Mouse (Mus musculus): ENCODE data around the gene Lhx9. TPM values are rescaled to one million over a fixed set of nuclear protein-coding genes. Genes with fewer than 3 reads are reported as not detected.
"Not testable (repeated sequence)": the region's sequence is repeated elsewhere in the genome, so short reads cannot be mapped to it uniquely, and the experiment has no call there.

The Lhx9 gene
- total RNA-seq (2012; rRNA removed): 0.40 TPM in 1 of 2 replicates, not detected in the other

DNA sequence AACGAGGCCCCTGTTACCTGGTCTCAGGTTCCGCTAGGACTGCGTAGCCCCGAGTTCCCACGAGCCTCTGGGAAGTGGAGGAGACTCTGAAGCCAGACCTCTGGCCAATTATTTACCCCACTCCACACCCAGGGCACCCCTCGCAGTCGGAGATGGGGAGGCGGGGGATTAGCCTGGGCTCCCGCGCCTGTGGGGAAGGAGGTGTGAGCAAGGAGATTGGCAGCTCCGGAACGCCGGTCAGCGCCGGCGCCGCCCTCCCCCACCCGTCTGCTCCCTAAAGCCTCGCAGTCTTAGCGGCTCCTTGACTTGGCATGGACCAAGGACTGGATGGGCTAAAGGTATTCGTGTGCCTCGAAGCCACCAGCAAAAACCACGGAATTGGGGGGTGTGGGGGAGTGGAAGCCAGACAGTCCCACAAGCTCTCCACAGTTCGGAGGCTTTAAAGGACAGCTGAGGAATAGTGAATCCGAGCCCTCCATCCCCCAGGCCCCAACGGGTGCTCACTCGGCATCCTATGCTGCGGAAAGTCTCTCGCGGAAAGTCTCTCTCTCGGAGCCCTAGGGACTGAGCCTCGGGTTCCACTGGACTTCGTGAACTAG is at the start of gene Lhx9:
Lhx9 (minus strand) TSS at position 67 of the 599 bp plus-strand sequence.
- Histone ChIP-seq H3K36me3 (ENCODE audit: control insufficient read depth, insufficient read depth, low read length, poor library complexity, severe bottlenecking) (no peaks in the 10 kb centered on the region; the same call in 1 of the 2 replicates), H3K4me1 (ENCODE audit: control insufficient read depth in 2 of 2, insufficient read depth in 2 of 2, low read length in 2 of 2, poor library complexity in 1 of 2) (peaks cover 0 to 3% of the 10 kb centered on the region in 2 experiments; a peak in 1 of 4 replicates), H3K4me3 (ENCODE audit: insufficient read depth in 1 of 2, low read depth in 1 of 2, low read length in 2 of 2, poor library complexity in 1 of 2, severe bottlenecking in 1 of 2) (peak within 1 kb of the TSS; percentile 31 to 59), H3K27ac (ENCODE audit: insufficient read depth, low read depth, low read length, poor library complexity, severe bottlenecking) (no peak within 1 kb of the TSS), H3K9me3 (ENCODE audit: control insufficient read depth, insufficient read depth, low read depth, low read length) (no peaks in the 10 kb centered on the region), H3K9ac (ENCODE audit: insufficient read depth, low read depth, low read length, poor library complexity, severe bottlenecking) (no peak within 1 kb of the TSS)
- in situ Hi-C loops (cut with MboI; ENCODE audit: low sequenced_read_pairs in 2 of 2, unreplicated experiment in 2 of 2): loop anchor here in 1 of 2 experiments (25.0 kb wide), 1 partner anchor 314 kb away; no protein-coding TSS in a partner anchor
- no peak for DNase-seq (ENCODE audit: low read depth, low spot score)
- no peak for TF ChIP-seq HCFC1 (IDR thresholded peaks at IDR 0.05; ENCODE audit: borderline replicate concordance, insufficient read depth, low read length)
- no peak for TF ChIP-seq ZC3H11A (IDR thresholded peaks at IDR 0.05; ENCODE audit: borderline replicate concordance, low read depth, low read length)
- TF ChIP-seq CHD2 (IDR thresholded peaks at IDR 0.05; ENCODE audit: low read depth, low read length): no peak
- no peak for TF ChIP-seq ZNF384 (IDR thresholded peaks at IDR 0.05; ENCODE audit: low read depth, low read length)
- TF ChIP-seq MAFK (IDR thresholded peaks at IDR 0.05; ENCODE audit: insufficient read depth, low read depth, low read length): no peak

GRCm38 (mm10) chr1:138896088-138896487 is 47.7 kb upstream of the Lhx9 start:
- H3K27ac ChIP-seq (ENCODE audit: insufficient read depth, low read depth, low read length, poor library complexity, severe bottlenecking): no peak overlapping the region
- H3K36me3 ChIP-seq (ENCODE audit: control insufficient read depth, insufficient read depth, low read length, poor library complexity, severe bottlenecking): no peaks in the 10 kb centered on the region
- H3K9ac ChIP-seq (ENCODE audit: insufficient read depth, low read depth, low read length, poor library complexity, severe bottlenecking): no peak overlapping the region
- no peaks in the 10 kb centered on the region for H3K9me3 ChIP-seq (ENCODE audit: control insufficient read depth, insufficient read depth, low read depth, low read length)
- in situ Hi-C loops (cut with MboI; ENCODE audit: low sequenced_read_pairs in 2 of 2, unreplicated experiment in 2 of 2): no loop called here
- no peaks in the 10 kb centered on the region for H3K4me1 ChIP-seq (ENCODE audit: control insufficient read depth in 2 of 2, insufficient read depth in 2 of 2, low read length in 2 of 2, poor library complexity in 1 of 2)
- TF ChIP-seq HCFC1 (IDR thresholded peaks at IDR 0.05; ENCODE audit: borderline replicate concordance, insufficient read depth, low read length) (no peak), ZNF384 (IDR thresholded peaks at IDR 0.05; ENCODE audit: low read depth, low read length) (no peak), ZC3H11A (IDR thresholded peaks at IDR 0.05; ENCODE audit: borderline replicate concordance, low read depth, low read length) (no peak), CHD2 (IDR thresholded peaks at IDR 0.05; ENCODE audit: low read depth, low read length) (no peak), MAFK (IDR thresholded peaks at IDR 0.05; ENCODE audit: insufficient read depth, low read depth, low read length) (no peak)
- no peak overlapping the region for H3K4me3 ChIP-seq (ENCODE audit: insufficient read depth in 1 of 2, low read depth in 1 of 2, low read length in 2 of 2, poor library complexity in 1 of 2, severe bottlenecking in 1 of 2)
- DNase-seq (ENCODE audit: low read depth, low spot score): no peak

DNA sequence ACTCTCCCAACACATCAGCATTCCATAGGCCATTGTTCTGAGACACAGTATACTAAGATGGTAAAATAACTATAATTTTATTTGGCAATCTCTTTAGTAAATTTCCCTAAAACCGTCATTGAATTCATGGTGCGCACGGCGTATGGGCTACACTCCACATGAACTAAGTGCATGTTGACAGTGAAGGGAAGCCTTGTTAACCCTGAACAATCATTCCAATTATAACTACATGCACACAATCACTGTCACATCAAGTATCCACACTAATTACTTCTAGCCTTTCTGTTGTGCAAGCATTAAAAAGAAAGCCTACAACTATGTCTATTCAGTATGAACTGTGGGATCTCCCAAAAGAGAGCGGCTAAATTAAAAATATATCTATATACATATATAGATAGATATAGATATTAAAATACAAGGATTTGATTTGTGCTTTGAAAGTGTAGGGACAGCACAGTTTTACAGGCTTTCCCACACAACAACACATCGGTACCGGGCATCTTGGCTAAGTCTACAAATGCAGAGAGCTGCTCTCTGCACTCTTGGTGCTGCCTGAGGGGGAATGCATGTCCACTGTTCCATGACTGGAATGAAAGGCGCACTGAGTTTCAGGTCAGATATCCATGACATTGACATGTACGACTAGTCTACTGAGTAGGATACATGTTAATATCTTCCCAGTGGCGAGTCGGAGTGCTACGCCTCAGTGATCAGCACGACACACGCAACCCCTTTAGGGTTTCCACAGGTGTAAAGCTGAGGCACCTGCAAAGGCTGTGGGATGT is 29.3 kb upstream of the Lhx9 start:
- H3K36me3 ChIP-seq (ENCODE audit: control insufficient read depth, insufficient read depth, low read length, poor library complexity, severe bottlenecking): no peaks in the 10 kb centered on the region
- in situ Hi-C loops (cut with MboI; ENCODE audit: low sequenced_read_pairs in 2 of 2, unreplicated experiment in 2 of 2): no loop called here
- H3K4me3 ChIP-seq (ENCODE audit: insufficient read depth in 1 of 2, low read depth in 1 of 2, low read length in 2 of 2, poor library complexity in 1 of 2, severe bottlenecking in 1 of 2): no peak overlapping the region
- H3K9ac ChIP-seq (ENCODE audit: insufficient read depth, low read depth, low read length, poor library complexity, severe bottlenecking): no peak overlapping the region
- H3K27ac ChIP-seq (ENCODE audit: insufficient read depth, low read depth, low read length, poor library complexity, severe bottlenecking): no peak overlapping the region
- H3K4me1 ChIP-seq (ENCODE audit: control insufficient read depth in 2 of 2, insufficient read depth in 2 of 2, low read length in 2 of 2, poor library complexity in 1 of 2): no peaks in the 10 kb centered on the region
- H3K9me3 ChIP-seq (ENCODE audit: control insufficient read depth, insufficient read depth, low read depth, low read length): no peaks in the 10 kb centered on the region
- TF ChIP-seq MAFK (IDR thresholded peaks at IDR 0.05; ENCODE audit: insufficient read depth, low read depth, low read length): no peak
- TF ChIP-seq CHD2 (IDR thresholded peaks at IDR 0.05; ENCODE audit: low read depth, low read length): no peak
- TF ChIP-seq ZNF384 (IDR thresholded peaks at IDR 0.05; ENCODE audit: low read depth, low read length): no peak
- no peak for TF ChIP-seq ZC3H11A (IDR thresholded peaks at IDR 0.05; ENCODE audit: borderline replicate concordance, low read depth, low read length)
- no peak for TF ChIP-seq HCFC1 (IDR thresholded peaks at IDR 0.05; ENCODE audit: borderline replicate concordance, insufficient read depth, low read length)
- no peak for DNase-seq (ENCODE audit: low read depth, low spot score)

DNA sequence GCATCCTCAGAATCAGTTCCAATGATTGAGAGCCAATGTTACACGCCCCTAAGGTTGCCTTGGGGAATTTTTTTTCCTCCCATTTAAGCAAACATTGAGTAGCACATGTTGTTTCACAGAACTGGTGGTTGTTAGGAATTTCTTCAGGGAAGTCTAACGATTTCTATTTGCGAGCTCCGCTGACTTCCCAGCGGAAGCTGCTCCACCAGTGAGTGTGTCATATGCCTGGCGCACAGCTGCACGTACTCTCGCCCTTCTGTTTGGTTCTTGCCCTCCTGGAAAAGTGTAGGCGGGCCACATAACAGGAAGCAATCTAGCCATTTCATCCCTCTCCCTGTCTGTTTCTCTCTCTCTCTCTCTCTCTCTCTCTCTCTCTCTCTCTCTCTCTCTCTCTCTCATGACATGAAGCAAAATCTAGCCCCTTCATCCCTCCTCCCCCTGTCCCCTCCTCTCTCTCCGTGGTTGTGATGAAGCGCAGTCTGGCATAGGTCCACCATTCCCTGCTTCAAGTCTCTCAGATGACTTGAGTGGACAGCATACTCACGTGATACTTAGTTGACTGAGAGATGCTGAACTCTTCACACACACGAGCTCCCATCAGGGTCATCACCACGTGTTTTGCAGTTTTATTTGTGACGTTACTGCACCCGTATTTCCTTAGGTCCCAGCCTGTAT is 28.1 kb upstream of the Lhx9 start:
- Histone ChIP-seq H3K36me3 (ENCODE audit: control insufficient read depth, insufficient read depth, low read length, poor library complexity, severe bottlenecking) (no peaks in the 10 kb centered on the region), H3K4me1 (ENCODE audit: control insufficient read depth in 2 of 2, insufficient read depth in 2 of 2, low read length in 2 of 2, poor library complexity in 1 of 2) (no peaks in the 10 kb centered on the region), H3K9ac (ENCODE audit: insufficient read depth, low read depth, low read length, poor library complexity, severe bottlenecking) (no peak overlapping the region), H3K9me3 (ENCODE audit: control insufficient read depth, insufficient read depth, low read depth, low read length) (no peaks in the 10 kb centered on the region), H3K4me3 (ENCODE audit: insufficient read depth in 1 of 2, low read depth in 1 of 2, low read length in 2 of 2, poor library complexity in 1 of 2, severe bottlenecking in 1 of 2) (no peak overlapping the region; a peak in 1 of 4 replicates), H3K27ac (ENCODE audit: insufficient read depth, low read depth, low read length, poor library complexity, severe bottlenecking) (no peak overlapping the region)
- no peak for DNase-seq (ENCODE audit: low read depth, low spot score)
- in situ Hi-C loops (cut with MboI; ENCODE audit: low sequenced_read_pairs in 2 of 2, unreplicated experiment in 2 of 2): no loop called here
- TF ChIP-seq HCFC1 (IDR thresholded peaks at IDR 0.05; ENCODE audit: borderline replicate concordance, insufficient read depth, low read length) (no peak), MAFK (IDR thresholded peaks at IDR 0.05; ENCODE audit: insufficient read depth, low read depth, low read length) (no peak), ZC3H11A (IDR thresholded peaks at IDR 0.05; ENCODE audit: borderline replicate concordance, low read depth, low read length) (no peak), CHD2 (IDR thresholded peaks at IDR 0.05; ENCODE audit: low read depth, low read length) (no peak), ZNF384 (IDR thresholded peaks at IDR 0.05; ENCODE audit: low read depth, low read length) (no peak)

DNA sequence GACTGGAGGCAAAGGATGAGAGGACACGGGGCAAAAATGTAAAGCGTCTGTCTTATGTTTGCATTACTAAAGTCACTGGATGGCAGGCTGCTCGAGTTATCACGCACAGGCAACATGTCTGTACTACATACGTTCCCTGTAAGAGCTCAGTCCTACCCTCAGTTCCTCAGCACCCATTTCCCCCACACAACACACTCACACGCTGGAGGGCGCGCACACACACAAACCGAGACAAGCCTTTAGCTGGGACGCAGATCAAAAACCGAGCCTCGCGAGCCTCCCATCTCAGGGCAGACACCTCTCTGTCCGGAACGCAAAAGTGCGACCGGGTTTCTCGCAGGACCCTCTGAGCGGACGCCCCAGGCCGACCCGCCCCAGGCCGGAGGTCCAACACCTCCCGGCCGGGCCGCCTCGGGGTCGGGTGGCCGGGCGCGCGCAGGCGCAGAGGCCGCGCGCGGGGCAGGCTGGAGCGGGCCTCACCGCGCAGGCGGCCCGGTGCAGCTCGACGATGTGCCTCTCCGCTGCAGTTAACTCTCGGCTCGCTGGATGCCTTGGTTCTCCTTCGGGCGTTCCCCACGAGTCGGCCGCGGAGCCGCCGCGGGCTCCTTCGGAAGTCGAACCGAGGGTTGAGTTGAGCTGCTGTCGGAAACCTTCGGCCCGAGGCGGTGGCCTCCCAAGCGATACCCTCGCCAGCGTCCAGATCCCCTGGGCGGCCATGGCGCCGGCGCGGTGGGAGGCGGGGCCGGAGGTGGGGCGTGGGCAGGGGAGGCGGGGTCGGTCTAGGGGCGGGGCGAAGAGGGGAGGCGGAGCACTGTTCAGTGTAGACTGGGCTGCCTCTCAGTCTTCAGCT is 7.9 kb upstream of the Lhx9 start, which contains the start of gene 2310009B15Rik:
2310009B15Rik (minus strand) TSS at position 752 of the 850 bp plus-strand sequence.
- H3K4me3 ChIP-seq (ENCODE audit: insufficient read depth in 1 of 2, low read depth in 1 of 2, low read length in 2 of 2, poor library complexity in 1 of 2, severe bottlenecking in 1 of 2): peak within 1 kb of the TSS; percentile 83 to 87
- peak within 1 kb of the TSS; percentile 88 for H3K9ac ChIP-seq (ENCODE audit: insufficient read depth, low read depth, low read length, poor library complexity, severe bottlenecking)
- H3K4me1 ChIP-seq (ENCODE audit: control insufficient read depth in 2 of 2, insufficient read depth in 2 of 2, low read length in 2 of 2, poor library complexity in 1 of 2); H3K9me3 ChIP-seq (ENCODE audit: control insufficient read depth, insufficient read depth, low read depth, low read length); DNase-seq (ENCODE audit: low read depth, low spot score); H3K36me3 ChIP-seq (ENCODE audit: control insufficient read depth, insufficient read depth, low read length, poor library complexity, severe bottlenecking); in situ Hi-C loops (cut with MboI; ENCODE audit: low sequenced_read_pairs in 2 of 2, unreplicated experiment in 2 of 2): not testable (repeated sequence)
- H3K27ac ChIP-seq (ENCODE audit: insufficient read depth, low read depth, low read length, poor library complexity, severe bottlenecking): peak within 1 kb of the TSS; percentile 58; the same call in 1 of the 2 replicates

Measured in ES-E14 (cell line).